Mouse (Mus musculus) lung, postnatal 0 days (tissue): ENCODE data around the gene Gfod1.

Experiments
- CTCF ChIP-seq: IDR thresholded peaks from 2 replicates; pipeline ENCODE4 v1.5.1; 2016; ENCODE audit warnings: antibody characterized with exemption, mild to moderate bottlenecking
- EP300 ChIP-seq: IDR thresholded peaks from 2 replicates; pipeline ENCODE4 v1.6.1; 2016; ENCODE audit warnings: antibody characterized with exemption, mild to moderate bottlenecking, control low read depth

DNA sequence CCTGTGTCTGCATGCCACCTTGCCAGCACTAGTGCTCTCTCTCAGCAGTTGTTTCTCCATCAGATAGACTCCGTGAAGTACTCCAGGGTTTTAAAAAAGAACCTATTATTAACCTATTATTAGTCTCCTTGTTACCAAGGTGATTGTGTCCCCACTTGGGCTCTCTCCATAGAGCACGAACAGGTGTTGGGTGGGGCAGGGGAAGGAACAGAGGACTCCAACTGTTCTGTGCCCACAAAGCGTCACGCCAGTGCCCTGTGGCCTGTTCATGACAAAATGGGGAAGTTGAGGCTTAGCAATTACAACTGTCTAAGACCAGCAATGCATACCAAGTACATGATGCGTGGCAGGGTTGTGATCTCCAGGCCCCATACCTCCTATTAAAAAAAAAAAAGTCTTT, 94.4 kb downstream of the Gfod1 start:
- TF ChIP-seq CTCF (no peak), EP300 (no peak)
